Mouse (Mus musculus) lung, adult 2 months (tissue): Measurements from ENCODE around the gene Traf4. TPM values are rescaled to one million over a fixed set of nuclear protein-coding genes. Genes with fewer than 3 reads are reported as not detected.

Experiments used
- DNase-seq: peaks from one replicate; pipeline ENCODE4 v3.0.0; 2022
- H3K4me1 ChIP-seq: fragments of 200-500 bp; 2 replicates; pipeline ENCODE4 v1.6.1; 2011; ENCODE audit warnings: low read length; ENCODE audit not compliant: control insufficient read depth, insufficient read depth
- H3K4me3 ChIP-seq: fragments of 200-500 bp; replicated peaks from 2 replicates; pipeline ENCODE3; 2011; ENCODE audit warnings: low read depth, mild to moderate bottlenecking, control low read depth, low read length; ENCODE audit errors: extremely low read depth
- CTCF ChIP-seq: fragments of 200-500 bp; IDR thresholded peaks from 2 replicates; pipeline ENCODE4 v1.5.1; 2011; ENCODE audit warnings: mild to moderate bottlenecking, low read length, control low read depth; ENCODE audit not compliant: insufficient read depth
- POLR2A ChIP-seq: fragments of 200-500 bp; IDR thresholded peaks from 2 replicates; pipeline ENCODE4 v1.6.1; 2011; ENCODE audit warnings: low read depth, mild to moderate bottlenecking, control low read depth, low read length, borderline replicate concordance; ENCODE audit errors: extremely low read depth
- WGBS: fragments of 180-500 bp; shearing (Covaris S2); methylation state at CpG from one replicate; pipeline ENCODE4 v1.1.7; 2018; 5-methylcytosine and 5-hydroxymethylcytosine counted together
- polyA plus RNA-seq: library from polyadenylated mRNA; depleted of rRNA; stranded (reverse); fragments of >200 nt; gene quantifications from 2 replicates; pipeline ENCODE4 v1.2.3, GENCODE M21; 2012; rRNA removed

The Traf4 gene
- 37.0 and 42.8 TPM in 2 replicates for polyA plus RNA-seq

DNA sequence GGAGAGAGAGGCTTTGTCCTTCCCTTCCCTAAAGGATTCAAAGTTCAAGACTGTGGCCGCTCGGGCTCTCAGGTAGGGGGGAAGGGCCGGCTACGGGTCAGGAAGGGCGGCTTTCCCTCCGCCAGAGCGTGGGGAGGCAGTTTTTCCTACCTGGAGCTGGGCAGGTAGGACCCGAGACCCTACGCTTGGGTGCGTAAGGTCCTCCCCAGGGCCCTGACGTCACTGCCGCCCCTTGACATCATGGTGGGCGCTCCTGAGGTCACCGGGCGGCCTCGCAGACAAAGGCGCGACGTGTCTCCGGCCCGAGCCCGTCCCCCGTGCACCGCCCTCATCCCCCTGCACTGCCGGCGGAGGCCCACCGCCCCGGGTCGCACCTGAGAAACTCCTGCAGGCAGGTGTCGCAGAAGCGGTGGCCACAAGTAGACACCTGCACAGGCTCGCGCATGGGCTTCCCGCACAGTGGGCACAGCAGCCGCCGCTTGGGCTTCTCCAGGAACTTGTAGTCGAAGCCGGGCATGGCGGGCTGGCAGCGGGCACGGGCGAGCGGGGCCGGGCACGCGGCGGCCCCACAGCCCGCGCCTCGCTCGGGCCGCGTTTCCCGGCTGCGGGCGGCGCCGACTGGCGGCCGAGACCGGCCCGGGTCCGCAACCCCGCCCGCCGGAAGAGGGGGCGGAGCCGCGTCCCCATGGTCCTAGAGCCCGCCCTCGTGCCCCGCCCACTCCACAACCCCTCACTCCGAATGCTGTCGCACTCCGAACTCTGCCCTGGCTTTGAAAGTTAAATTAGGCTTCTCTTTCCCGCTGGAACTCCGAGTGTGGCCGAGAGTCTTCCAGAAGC is at the start of gene Traf4:
Gene Traf4, minus strand, starts transcription at position 666 of the 837 bp plus-strand sequence.
- Histone ChIP-seq H3K4me1 (peaks cover 10% of the 10 kb centered on the region), H3K4me3 (peak within 1 kb of the TSS; percentile 80)
- peak; percentile 87 for DNase-seq
- peak; percentile 51; the same call in 1 of the 2 replicates for TF ChIP-seq POLR2A
- TF ChIP-seq CTCF, result no peak
- under 1% methylated on average over 76 of the region's 78 CpGs for WGBS

DNA sequence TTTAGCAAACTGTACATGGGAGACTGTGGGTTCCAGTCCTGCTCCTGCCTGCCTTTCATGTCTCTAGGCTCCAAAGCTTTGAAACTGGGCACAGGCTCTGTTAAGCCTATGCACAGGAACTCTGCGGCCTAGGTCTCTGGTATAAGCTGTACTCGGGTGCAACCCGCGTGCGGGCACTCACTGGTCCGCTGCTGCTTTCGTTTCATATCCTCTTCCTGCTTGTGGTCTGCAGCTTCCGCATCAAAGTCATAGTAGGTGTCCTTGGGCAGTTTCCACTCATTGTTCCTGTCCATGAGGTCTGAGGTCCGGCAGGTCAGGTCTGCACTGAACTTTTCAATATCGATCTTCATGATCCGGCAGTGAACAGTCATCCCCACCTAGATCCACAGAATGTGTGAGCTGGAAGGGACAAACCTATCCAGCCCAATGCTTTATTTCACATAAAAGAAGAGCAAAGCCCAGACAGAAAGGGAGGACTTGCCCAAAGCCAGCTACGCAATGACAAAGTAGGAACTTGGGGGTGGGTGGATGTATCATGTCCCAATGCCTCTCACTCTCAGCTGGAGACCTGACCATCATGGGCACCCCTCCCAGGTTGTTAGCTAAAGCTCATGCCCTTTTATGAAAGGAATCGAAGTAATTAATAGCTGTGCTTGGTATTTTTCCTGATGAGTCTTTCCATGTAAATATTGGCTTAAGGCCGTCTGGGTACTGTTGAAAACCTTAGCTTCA is 47.9 kb upstream of the Traf4 start:
- no peak overlapping the region for H3K4me3 ChIP-seq
- 74% methylated on average over 14 of the region's 14 CpGs for whole genome bisulfite sequencing
- no peak for TF ChIP-seq CTCF
- no peak for TF ChIP-seq POLR2A
- DNase-seq, result no peak
- no peaks in the 10 kb centered on the region for H3K4me1 ChIP-seq

DNA sequence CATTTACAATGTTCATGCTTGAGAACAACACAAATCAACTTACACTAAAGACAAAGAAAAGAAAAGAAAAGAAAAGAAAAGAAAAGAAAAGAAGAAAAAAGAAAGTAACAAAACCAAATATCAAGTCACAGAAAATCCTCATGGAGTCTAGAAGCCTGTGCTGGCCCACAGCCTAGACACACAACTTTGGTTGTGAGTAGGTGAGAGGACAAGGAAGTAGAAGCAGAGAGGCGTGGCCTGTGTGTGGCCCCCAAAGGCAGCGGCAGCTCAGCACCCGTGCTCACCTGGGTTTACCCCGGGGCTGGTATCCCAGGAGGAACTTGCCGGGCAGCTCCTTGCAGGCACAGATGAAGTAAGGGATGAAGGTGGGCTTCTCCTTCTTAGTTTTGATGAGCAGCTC is 46.1 kb upstream of the Traf4 start:
- Histone ChIP-seq H3K4me1 (no peaks in the 10 kb centered on the region), H3K4me3 (no peak overlapping the region)
- 65% methylated on average over 5 of the region's 5 CpGs for WGBS
- no peak for DNase-seq
- TF ChIP-seq POLR2A, result no peak
- no peak for TF ChIP-seq CTCF

DNA sequence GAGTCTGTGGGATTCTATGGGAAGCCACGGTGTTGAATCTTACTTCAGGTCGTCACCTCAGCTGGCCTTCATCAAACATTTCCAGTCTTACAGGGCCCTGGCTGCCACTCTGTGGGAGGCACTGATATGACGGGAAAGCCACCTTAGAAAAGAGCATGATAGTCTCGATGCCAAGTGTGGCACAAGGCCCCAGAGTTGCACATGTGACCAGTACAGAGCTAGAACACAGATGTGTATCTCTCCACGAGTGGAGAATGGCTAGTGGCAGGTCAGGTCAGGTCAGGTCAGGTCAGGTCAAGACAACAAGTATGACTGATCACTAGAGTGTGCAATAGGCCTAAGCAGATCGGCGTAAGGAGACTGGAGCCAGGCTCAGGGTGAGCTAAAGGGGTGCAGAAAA is 45.2 kb upstream of the Traf4 start:
- WGBS, result 53% methylated on average over 7 of the region's 7 CpGs
- no peaks in the 10 kb centered on the region for H3K4me1 ChIP-seq
- H3K4me3 ChIP-seq, result no peak overlapping the region
- DNase-seq, result no peak
- TF ChIP-seq POLR2A (no peak), CTCF (no peak)

DNA sequence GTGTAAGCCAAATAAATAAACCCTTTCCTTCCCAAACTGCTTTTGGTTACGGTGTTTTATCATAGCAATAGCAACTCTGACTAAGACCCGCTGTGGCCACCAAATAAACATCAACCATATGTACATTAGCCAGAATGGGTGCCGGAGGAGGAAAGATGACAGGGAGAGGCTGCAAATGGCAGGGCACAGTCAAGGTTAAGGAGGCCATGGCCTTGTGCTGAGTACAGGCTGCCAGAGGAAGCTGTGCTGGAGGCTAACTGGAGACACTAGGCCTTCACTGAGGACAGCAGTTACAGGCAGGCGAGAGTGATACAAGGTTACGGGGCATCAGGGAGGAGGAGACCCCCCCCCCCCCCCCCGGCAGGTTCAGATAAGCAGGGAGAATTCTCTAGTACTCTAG is 44.5 kb upstream of the Traf4 start:
- TF ChIP-seq CTCF (no peak), POLR2A (no peak)
- Histone ChIP-seq H3K4me1 (no peaks in the 10 kb centered on the region), H3K4me3 (no peak overlapping the region)
- no peak for DNase-seq
- 81% methylated on average over 6 of the region's 6 CpGs for WGBS

DNA sequence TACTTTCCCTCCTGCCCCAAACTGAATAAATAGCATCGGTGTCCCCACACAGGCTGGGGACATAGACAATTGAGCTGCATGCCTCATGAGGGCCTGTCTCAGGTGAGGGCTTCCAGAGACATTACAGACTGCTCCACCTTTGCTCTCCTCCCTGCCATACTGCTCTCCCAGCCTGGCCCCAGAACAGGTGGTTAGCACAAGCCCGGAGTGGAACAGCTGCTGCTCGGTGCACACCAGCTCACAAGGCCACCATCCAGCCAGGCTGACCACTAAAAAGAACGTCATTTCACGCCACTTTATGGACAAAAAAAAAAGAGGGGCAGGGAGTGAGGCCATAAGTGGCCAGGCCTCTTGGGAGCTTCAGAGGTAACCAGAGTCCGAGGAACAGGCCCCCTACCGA is 41.8 kb upstream of the Traf4 start:
- WGBS, result 91% methylated on average over 7 of the region's 7 CpGs
- DNase-seq, result no peak
- no peaks in the 10 kb centered on the region for H3K4me1 ChIP-seq
- TF ChIP-seq CTCF, result no peak
- no peak for TF ChIP-seq POLR2A
- no peak overlapping the region for H3K4me3 ChIP-seq

DNA sequence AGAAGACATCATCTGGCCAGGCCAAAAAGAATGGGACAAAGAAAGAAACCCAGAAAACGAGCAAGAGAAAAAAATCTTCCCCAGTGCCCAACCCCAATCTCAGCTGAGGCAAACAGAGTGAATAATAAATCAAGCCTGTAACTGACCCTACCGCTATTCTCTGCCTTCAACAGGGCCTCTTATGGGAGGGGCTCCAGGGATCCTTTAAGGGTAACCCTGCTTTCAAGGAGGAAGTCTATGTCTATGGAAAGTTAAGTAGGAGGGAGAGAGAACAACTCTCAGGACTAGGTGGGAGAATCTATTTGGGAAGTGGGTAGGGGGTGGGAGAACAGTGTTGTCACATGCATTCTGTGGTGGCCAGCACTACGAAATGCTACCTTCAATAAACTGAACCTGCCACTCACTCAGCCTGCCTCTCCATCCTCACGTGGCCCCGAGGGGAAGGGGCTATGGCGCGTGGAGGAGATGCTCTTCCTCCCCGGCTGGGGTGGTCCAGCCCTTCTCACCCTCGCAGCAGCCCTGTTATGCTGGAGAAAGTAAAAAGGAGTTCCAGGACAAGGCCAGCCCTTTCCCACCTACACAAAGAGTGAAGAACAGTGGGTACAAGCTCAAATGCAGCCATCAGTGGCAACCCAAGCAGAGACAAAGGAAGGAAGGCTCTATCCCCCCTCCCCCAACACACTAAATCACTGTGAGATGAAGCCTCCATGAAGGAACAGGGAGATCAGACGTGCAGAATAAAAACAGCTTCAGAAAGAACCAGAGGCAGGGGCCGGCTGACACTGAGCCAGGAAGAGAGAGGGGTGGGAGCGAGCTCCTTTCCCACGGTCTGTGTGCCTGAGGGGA is 40.2 kb upstream of the Traf4 start:
- no peaks in the 10 kb centered on the region for H3K4me1 ChIP-seq
- WGBS, result 77% methylated on average over 13 of the region's 13 CpGs
- no peak overlapping the region for H3K4me3 ChIP-seq
- DNase-seq, result no peak
- no peak for TF ChIP-seq CTCF
- no peak for TF ChIP-seq POLR2A

DNA sequence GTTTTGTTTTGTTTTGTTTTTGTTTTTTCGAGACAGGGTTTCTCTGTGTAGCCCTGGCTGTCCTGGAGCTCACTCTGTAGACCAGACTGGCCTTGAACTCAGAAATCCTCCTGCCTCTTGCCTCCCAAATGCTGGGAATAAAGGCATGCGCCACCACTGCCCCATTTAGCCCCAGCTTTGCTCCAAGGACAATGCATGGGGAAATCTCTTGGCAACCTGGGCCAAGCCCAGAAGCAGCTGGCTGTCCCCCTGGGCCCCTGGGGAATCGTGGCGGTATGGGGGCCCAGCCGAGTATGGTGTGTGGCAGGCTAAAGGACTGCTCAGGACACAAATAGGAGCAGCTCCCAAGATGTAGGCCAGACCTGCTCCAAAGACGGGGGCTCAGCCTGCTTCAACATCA is 38.9 kb upstream of the Traf4 start:
- DNase-seq, result no peak
- WGBS, result 79% methylated on average over 6 of the region's 6 CpGs
- TF ChIP-seq CTCF, result no peak
- TF ChIP-seq POLR2A, result no peak
- Histone ChIP-seq H3K4me3 (no peak overlapping the region), H3K4me1 (no peaks in the 10 kb centered on the region)

DNA sequence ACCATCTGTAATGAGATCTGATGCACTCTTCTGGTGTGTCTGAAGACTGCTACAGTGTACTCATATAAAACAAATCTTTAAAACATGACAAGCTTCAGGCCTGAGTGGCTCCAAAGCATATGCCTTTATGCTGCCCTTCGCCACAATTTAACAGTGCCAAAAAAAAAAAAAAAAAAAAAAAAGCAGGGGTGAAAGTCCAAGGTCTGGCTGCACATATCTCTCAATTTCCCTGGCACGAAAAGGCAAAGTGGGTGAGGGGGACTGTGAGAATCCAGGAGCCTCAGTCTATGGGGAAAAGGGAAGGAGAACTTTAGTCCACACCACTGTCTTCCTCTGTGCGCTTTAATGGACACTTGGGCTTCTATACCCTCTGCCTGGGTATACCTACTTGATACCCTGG is 37.0 kb upstream of the Traf4 start:
- 91% methylated on average over 3 of the region's 3 CpGs for WGBS
- H3K4me3 ChIP-seq, result no peak overlapping the region
- TF ChIP-seq CTCF (no peak), POLR2A (no peak)
- DNase-seq, result no peak
- H3K4me1 ChIP-seq, result no peaks in the 10 kb centered on the region
